Mouse (Mus musculus) testis, postnatal 14 days (tissue): Measurements from ENCODE around the gene Ippk.

Experiments used
- DNase-seq: peaks from one replicate; pipeline ENCODE4 v3.0.0; 2021; ENCODE audit warnings: low spot score

Ippk gene

GRCm38 (mm10) chr13:49420754-49421605 is at the start of gene Ippk:
Gene Ippk, plus strand, starts transcription at chr13:49421249.
- peak; percentile 98 for DNase-seq

GRCm38 (mm10) chr13:49371428-49371899 is 49.6 kb upstream of the Ippk start:
- DNase-seq: no peak

GRCm38 (mm10) chr13:49372370-49373060 is 48.5 kb upstream of the Ippk start:
- DNase-seq: no peak

- DNase-seq: no peak
These were observed 46.7 kb upstream of the Ippk start for GRCm38 (mm10) chr13:49374304-49374703.

- no peak for DNase-seq
These were observed 46.3 kb upstream of the Ippk start for GRCm38 (mm10) chr13:49374730-49375129.

GRCm38 (mm10) chr13:49377608-49378007 is 43.4 kb upstream of the Ippk start:
- DNase-seq: no peak

GRCm38 (mm10) chr13:49379301-49379700 is 41.7 kb upstream of the Ippk start:
- DNase-seq: no peak

GRCm38 (mm10) chr13:49381230-49381629 is 39.8 kb upstream of the Ippk start:
- DNase-seq: peak; percentile 41

GRCm38 (mm10) chr13:49382997-49383396 is 38.1 kb upstream of the Ippk start:
- no peak for DNase-seq

GRCm38 (mm10) chr13:49384751-49385463 is 36.1 kb upstream of the Ippk start:
- no peak for DNase-seq

- no peak for DNase-seq
These were observed 29.7 kb upstream of the Ippk start for GRCm38 (mm10) chr13:49391374-49391773.

- no peak for DNase-seq
These were observed 27.5 kb upstream of the Ippk start for GRCm38 (mm10) chr13:49393579-49393978.

- DNase-seq: no peak
These were observed 26.1 kb upstream of the Ippk start for GRCm38 (mm10) chr13:49394886-49395447.

GRCm38 (mm10) chr13:49396798-49397197 is 24.3 kb upstream of the Ippk start:
- DNase-seq: no peak

- no peak for DNase-seq
These were observed 22.9 kb upstream of the Ippk start for GRCm38 (mm10) chr13:49398191-49398590.

GRCm38 (mm10) chr13:49400139-49400538 is 20.9 kb upstream of the Ippk start:
- DNase-seq: no peak

- no peak for DNase-seq
These were observed 18.4 kb upstream of the Ippk start for GRCm38 (mm10) chr13:49402628-49403027.

- DNase-seq: no peak
These were observed 13.3 kb upstream of the Ippk start for GRCm38 (mm10) chr13:49407795-49408194.

GRCm38 (mm10) chr13:49421606-49421917 is 513 bp downstream of the Ippk start:
- no peak for DNase-seq

GRCm38 (mm10) chr13:49421959-49422358 is 910 bp downstream of the Ippk start:
- no peak for DNase-seq

GRCm38 (mm10) chr13:49426736-49427135 is 5.7 kb downstream of the Ippk start:
- no peak for DNase-seq

GRCm38 (mm10) chr13:49428042-49428675 is 7.1 kb downstream of the Ippk start:
- no peak for DNase-seq
